Mouse (Mus musculus): ENCODE data around the gene Mief2.
A peak's percentile ranks its signal among the peaks of the same experiment; 100 is the strongest.

Mief2 gene

DNA sequence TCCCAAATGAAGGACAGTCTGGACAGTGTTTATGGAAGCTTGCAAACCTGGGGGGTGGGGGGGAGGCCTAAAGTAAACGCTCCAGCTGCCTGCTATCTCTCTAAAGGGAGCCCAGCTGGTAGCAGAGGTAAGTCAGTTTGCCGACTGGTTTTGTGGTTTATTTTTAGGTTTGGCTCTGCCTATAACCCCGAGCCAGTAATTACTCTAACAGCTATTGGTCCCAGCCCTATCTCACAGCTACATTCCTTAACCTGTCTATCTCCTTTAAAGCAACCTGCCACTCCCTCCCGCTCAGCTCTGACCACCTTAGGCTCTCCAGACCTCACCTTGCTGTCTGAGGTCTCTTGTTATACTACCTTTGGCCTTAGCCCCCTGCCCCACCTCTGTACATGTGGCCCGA, 8.9 kb upstream of the Mief2 start:
- DNase-seq (ENCODE audit: low spot score) = no peak

DNA sequence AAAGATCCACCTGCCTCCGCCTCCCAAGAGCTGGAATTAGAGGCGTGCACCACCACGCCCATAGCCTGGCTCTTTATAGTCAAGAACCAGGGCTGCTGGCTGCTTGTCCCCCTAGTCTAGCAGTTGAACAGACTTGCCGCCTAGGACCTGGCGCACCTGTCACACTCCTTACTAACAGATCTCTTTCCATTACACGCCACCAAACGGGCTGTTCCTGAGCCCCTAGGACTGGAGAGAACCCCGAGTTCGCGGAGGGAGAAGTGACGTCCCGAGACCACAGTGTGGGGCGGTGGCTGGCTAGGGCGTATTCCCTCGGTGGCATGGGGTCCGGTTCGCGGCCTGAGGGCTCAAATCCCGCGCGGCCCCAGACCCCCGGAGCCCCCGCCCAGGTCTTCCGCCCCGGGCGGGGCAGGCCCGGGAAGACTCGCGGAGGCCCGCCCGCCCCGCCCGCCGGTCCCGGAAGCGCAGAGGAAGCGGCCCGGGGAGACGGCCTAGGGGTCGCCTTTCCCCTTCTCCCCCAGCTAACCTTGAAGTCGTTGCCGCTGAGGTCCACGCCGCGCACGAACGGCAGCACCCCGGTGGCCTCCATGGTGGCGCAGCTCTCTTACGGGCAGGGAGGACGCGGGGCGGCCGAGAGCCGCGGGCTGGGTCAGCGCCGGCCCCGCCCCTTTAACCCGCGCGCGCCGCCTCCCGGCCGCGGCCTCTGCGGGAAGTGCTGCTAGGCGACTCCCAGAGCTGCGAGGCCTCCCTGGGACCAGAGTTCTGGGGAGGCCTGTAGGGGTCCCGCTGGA, 1.4 kb upstream of the Mief2 start, which contains the start of gene Flii:
TSS of gene Flii (minus strand) at position 663 of the 791 bp plus-strand sequence.
- peak; percentile 56 for DNase-seq (ENCODE audit: low spot score)

DNA sequence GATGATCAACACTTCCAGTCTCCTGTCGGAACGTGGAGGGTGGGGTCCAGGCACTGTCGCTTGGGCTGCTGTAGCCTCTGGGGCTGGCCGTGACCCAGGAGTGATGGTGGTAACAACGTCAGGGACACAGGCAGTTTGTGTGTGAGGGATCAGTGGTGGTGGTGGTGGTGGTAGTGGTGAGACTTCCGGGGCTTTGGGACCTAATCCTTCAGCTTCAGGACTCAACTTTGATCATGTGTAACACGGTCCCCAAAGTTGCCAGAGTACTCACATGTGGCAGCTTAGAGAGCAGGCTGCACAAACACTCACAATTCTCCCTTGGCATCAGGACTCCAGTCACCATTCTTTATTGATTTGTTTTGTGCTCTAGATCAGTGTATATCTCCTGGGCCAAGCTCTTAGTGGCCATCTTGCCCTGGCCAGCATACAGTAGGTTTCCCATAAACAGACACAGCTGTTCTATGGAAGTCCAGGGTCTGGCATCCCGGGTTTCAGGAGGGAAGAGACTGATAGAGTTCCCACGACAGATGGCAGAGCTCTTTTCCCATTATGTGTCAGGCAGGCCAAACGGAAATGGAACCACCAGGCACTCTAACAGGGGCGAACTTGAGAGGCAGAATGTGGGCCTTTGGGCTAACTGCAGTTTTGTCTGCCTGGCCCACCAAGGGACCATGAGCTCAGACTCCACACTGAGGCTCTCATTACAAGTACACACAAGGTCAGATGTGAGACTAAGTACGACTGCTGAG, 632 bp upstream of the Mief2 start:
- no peak for DNase-seq (ENCODE audit: low spot score)

DNA sequence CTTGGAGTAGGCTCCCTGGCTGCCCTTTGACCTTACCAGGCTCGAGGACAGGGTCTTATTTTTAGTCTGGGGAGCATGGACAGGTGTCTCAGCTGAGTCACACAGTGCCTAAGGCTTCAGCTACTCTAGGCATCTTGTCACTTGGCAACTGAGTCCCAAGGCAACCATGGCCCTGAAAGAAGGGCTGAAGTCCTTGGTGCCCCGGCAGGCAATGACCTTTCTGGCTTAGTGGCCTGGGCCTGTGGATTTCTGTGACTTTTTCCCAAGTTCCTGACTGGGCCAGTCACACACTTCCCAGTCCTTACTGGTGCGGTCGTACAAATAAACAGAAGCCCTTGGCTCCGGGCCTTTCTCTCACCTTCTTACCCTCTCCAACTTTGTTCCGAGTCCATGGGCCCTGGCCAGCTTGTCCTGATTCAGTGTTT, 1.0 kb downstream of the Mief2 start:
- DNase-seq (ENCODE audit: low spot score) = no peak

DNA sequence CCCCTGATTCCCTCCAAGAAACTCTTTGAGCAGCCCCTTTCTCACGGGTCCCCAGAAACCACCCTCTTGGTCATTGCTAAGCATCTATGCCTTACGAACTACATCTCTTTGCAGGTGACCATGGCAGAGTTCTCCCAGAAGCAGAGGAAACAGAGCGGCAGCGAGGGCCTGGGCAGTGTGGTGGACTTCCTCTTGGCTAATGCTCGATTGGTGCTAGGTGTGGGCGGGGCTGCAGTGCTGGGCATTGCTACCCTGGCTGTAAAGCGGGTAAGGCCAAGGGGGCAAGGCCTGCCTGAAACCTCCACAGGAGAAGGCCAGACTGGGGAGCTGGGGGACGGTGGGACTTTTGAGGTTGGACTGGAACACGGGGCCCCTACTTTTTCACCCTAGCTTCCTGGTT, 2.0 kb downstream of the Mief2 start:
- no peak for DNase-seq (ENCODE audit: low spot score)

DNA sequence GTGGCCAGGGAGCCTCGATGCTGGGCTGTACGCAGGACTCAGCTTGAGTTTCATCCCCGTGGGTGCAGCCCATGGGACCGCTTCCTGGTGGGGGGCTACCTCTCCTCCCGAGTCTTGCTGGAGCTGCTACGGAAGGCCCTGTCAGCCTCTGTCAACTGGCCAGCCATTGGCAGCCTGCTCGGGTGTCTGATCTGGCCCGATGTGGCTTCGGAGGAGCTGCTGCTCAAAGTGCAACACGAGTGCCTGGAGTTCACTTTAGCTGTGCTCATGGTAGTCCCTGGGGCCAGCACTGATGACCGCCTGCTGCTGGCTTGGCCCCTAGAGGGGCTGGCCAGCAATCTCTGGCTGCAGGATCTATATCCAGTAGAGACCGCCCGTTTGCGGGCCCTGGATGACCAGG, 3.1 kb downstream of the Mief2 start:
- no peak for DNase-seq (ENCODE audit: low spot score)

DNA sequence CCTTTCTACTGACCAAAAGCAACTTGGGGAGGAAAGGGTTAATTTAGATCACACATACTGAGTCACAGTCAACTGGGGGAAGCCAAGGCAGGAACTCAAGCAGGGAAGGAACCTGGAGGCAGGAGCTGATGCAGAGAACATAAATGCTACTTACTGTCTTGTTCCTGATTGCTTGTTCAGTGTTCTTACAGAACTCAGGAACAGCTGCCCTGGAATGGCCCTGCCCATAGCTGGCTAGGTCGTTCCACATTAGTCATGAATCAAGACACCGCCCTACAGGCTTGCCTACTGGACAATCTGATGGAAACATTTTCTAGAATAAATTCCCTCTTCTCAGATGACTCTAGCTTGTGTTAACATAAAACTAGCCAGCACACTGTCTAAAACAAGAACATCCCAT, 6.0 kb downstream of the Mief2 start:
- DNase-seq (ENCODE audit: low spot score) = no peak

DNA sequence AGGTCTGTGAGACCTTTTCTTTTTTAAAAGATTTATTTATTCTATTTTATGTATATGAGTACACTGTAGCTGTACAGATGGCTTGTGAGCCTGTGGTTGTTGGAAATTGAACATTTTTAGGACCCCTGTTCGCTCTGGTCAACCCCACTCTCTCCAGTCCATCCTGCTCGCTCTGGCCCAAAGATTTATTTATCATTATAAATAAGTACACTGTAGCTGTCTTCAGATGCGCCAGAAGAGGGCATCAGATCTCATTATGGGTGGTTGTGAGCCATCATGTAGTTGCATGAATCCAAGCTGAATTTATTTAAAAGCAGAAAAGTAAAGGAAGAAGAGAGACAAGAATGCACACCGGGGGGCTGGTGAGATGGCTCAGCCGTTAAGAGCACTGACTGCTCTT, 7.0 kb downstream of the Mief2 start:
- DNase-seq (ENCODE audit: low spot score) = no peak

DNA sequence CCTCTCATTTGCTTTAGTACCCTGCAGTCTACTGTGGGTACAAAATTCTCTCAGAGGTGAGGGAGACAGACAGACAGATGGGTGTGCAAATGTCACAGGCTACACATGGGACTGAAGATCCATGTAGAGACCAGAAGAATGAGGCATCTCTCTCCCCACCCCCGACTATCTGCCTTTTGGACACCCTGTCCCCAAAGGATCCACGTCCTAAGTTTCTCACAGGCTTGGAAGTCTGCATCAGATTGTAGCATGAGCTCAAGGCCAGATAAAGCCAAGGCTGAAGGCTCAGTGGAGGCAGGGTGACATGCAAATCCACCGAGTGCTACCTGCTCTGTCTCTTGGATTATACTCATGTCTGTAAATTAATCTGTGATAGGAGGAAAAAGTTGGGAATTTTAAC, 8.3 kb downstream of the Mief2 start:
- no peak for DNase-seq (ENCODE audit: low spot score)

DNA sequence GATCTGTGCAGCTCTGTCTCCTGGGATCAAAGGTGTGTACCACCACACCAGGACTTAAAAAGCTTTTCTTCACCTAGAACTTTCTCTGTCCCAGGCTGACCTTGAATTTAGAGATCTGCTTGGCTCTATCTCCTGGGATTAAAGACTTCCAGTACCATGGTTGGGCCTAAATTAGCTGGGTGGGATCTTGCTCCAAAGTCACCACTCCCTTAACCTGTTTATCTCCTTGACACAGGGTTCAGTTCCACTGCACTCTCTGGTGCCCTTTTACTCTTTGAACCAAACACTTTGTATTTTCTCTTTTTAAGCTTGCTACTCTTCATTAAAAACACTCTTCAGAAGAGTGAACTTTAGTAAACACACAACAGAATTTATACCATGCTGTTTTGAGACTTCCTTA, 9.3 kb downstream of the Mief2 start:
- no peak for DNase-seq (ENCODE audit: low spot score)

DNA sequence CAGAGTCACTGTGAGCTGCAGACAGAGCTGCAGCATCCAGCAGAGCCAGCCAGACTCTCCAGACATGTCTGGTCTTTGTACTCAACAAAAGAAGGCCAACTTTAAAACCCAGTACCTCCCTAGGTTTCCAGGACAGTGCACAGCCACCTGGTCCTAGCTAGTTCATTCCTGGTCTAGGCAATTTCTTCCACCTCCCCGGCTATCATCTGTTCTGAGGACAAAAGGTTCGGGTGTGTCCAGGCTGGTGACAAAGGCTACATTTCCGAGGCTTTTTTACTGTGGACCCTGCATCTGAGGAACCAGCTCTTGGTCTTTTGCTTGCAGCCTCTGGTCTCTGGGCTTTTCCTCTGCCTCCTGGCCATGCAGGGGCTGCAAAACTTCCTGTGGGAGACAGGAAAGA, 12.1 kb downstream of the Mief2 start:
- no peak for DNase-seq (ENCODE audit: low spot score)

DNA sequence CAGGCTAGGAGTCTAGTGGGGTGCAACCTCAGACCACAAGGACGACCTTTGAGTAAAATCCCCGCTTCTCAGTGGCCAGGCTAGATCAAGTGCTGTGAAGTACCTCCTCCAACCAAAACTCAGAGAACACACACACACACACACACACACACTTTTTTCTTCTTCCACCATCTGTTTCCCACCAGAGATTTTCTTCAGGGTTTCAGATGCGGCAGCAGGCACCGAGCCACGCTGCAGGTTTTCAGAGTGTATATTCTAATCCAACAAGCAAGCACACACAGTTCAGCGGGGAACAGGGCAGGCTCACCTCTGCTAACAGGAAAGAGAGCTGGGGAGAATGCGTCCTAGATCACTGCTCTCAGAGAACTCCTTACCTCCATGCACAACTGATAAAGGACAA, 27.4 kb downstream of the Mief2 start:
- DNase-seq (ENCODE audit: low spot score) = no peak

DNA sequence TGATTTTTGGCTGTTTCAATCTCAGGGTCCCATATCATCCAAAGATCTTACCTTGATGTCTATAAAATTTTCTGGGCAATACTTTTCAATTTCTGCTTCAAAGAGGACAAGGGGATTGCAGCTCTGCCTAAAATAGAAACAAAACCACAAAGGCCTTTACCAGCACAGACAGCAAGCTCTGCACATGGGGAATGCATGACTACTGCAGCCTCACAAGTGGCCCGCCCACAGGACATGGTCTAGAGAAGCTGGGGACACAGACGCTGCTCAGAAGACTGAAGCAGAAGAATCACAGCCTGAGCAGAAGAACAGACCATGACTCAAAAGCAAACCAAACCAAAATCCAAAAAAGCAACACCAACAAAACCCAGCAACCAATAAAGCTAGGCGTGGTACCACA, 33.5 kb downstream of the Mief2 start:
- DNase-seq (ENCODE audit: low spot score) = no peak

DNA sequence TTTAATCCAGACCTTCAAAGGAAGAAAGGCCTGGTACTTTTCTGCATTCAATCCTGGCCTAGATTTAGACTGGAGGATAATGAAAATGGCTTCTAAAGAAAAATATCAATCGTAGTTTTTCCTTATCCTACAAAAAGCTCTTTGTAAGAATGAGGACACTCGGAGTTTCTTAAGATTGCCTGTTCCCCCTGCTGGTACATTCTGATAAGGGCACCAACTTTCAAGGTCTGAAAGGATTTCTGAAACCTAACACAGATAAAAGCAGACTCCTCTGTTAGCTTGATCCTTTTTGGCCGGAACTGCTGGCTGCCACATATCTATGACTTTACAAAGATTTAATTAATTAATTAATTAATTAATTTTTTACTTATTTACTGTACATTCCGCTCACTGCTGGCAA, 38.8 kb downstream of the Mief2 start:
- no peak for DNase-seq (ENCODE audit: low spot score)

DNA sequence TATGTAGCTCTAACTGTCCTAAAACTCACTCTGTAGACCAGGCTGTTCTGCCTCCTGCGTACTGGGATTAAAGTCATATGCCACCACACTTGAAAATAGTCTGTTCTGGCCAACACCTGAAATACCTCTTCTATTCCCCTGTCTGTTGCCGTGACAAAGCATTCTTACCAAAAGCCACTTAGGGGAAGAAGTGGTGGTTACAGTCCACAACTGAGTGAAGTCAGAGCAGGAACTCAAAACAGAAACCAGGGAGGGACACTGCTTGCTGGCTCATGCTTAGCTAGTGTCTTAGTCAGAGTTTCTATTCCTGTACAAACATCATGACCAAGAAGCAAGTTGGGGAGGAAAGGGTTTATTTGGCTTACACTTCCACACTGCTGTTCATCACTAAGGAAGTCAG, 41.1 kb downstream of the Mief2 start:
- no peak for DNase-seq (ENCODE audit: low spot score)

DNA sequence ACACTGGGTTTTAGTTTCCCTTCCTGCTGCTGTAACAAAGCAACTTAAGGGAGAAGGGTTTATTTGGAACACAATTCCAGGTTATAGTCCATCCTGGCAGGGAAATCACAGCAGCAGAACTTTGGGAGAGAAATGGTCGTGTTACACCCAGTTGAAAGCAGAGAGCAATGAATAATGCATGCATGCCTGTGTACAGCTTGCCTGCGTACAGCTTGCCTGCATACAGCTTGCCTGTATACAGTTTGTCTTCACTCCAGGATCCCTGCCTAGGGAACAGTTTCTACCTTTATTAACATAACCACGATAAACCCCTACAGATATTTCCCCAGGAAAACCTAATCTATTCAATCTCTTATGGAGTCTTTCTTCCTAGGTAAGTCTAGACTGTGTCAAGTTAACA, 42.6 kb downstream of the Mief2 start:
- no peak for DNase-seq (ENCODE audit: low spot score)

DNA sequence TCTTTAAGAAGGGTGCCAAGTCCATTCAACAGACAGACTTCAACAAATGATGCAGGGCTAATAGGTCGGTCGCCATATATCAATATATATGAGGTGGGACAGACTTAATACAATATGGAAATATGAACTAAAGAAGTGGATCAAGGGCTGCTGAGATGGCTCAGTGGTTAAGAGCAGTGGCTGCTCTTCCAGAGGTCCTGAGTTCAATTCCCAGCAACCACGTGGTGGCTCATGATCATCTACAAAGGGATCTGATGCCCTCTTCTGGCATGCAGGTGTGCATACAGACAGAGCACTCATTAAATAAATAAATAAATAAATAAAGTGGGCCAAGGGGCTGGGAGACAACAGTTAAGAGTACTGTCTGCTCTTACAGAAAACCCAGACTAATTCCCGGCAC, 44.0 kb downstream of the Mief2 start:
- no peak for DNase-seq (ENCODE audit: low spot score)

DNA sequence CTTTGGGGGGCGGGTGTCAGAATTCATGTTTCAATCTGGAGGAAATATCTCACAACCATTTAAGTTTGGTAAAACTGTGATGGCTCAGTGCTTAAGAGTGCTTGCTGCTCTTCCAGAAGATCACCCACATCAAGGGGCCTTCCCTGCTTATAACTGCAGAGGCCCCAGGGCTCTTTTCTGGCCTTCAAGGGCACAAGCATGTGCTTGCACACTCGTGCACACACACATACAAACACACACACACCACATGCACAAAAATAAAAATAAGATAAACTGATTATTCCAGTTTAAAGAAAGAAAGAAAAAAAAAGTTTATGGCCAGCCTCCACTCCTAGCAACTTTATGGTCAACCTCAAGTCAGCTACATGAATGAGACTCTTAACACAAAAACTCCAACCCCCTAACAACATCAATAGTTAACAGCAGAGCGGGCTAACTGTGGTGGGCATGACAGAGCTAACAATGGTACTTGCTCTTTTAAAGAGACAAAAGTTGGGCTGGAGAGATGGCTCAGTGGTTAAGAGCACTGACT, 46.0 kb downstream of the Mief2 start:
- DNase-seq (ENCODE audit: low spot score) = no peak

DNA sequence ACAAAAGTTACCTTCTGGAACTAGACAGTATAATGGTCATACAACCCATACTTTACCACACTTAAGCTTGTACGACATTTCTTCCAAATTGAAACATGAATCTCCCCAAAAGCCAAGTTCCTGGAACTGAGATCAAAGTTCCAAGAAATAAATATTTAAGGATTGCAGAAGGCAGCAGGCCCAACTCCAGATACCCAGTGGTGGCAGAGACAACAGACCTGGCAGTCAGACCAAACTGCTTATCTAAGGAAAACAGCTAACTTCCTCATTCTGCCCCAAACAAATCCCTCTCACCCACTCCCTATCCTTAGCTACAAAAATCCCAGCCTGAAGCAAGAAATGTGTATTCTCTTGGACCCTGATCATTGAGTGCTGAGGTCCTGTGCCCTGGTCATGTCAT, 46.6 kb downstream of the Mief2 start:
- DNase-seq (ENCODE audit: low spot score) = no peak

DNA sequence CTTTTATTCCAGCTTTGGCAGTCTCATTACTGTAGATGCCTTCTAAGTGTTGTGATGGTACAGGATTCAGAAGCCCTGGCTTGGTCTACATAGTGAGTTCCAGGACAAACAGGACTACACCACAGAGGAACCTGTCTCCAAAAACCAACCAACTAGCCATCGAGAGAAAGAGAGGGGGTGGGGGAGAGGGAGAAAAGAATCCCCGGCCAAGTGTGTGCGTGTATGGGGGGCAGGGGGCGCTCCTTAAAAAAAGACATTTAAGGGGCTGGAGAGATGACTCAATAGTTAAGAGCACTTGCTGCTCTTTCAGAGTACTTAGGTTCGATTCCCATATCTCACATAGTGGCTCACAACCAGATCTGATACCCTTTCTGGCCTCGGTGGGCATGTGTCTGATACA, 47.4 kb downstream of the Mief2 start:
- no peak for DNase-seq (ENCODE audit: low spot score)

DNA sequence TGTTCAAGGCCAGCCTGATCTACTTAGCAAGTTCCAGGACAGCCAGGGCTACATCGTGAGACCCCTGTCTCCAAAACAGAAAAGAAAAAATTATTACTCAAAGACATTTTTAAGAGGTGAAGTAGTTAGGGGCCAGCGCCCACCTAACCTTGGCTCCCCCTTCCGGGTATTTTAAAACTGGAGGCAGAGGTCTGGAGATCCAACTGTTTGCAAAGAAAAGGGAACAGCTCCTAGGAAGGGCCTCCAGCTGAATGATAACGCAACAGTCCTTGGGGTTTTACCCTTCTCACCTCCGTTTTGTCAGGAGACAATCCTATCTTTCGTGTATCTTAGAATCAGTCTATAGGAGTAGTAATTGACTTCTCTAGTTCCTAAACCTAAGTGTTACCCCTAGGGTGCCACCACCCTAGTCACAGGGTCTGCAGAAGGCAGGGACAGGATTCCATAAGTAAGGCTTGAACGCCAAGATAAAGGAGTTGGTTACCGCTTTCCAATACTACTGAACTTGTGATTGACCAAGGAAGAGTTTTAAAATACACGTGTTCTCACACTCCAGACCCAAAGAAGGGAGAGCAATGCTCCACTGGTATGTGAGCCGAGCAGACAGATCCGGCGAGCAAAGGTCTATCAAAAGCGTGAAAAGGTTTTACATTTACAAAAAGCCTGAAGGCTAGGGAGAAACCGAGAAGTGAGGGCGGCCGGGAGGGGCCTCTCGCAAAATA, 48.1 kb downstream of the Mief2 start:
- DNase-seq (ENCODE audit: low spot score) = no peak

DNA sequence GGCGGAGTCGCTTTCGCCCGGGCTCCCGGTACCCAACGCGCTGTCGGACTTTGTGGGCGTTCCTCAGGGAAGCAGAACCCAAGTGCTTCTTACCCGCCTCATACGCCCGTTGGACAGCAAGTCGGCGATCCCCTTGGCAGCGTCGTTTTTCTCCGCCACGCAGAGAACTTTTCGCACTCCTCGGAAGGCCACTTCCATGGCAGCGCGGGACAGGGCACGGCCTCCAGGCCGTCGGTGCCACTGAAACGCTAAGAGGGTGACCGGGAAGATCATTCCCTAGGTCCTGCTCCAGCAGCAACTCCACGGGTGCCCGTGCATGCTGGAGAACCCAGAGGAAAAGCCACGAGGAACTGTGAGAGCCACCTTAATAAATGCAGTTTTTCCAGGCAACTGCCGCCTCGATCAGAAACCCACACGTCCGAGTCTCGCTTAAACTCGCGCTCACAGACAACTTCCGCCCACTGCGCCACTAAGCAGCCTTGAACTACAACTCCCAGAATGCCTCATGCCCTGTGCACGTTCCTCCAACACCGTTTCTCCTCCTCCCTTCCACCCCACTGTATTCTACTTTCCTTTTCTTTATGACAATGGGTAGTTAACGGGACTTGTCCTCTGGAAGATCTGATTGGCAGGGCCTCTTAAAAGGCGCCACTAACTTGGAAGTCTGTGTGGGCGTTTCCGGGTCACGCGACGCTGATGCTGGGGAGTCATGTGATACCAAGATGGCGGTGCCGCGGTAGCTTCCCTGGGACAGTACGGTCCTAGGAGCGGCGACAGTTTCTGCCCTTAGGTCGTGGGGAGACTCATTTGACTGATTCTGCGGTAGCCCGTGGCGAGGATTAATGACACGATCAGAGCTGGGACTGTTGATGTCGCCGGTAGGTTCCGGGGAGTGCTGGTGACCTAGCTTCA, 48.9 kb downstream of the Mief2 start, which contains the start of the genes Top3a and Smcr8:
TSS of gene Top3a (minus strand) at position 537 of the 912 bp plus-strand sequence.
TSS of gene Smcr8 (plus strand) at position 696 of the 912 bp plus-strand sequence.
- peak; percentile 63 for DNase-seq (ENCODE audit: low spot score)

Measured in ovary, postnatal 10 days (tissue).